Mouse (Mus musculus): ENCODE data around the gene Zfp329. TPM values are rescaled to one million over a fixed set of nuclear protein-coding genes. Genes with fewer than 3 reads are reported as not detected.
A peak's percentile ranks its signal among the peaks of the same experiment; 100 is the strongest.

Gene Zfp329
- polyA plus RNA-seq, 1 experiment from 2014 or later: 14.6 TPM

DNA sequence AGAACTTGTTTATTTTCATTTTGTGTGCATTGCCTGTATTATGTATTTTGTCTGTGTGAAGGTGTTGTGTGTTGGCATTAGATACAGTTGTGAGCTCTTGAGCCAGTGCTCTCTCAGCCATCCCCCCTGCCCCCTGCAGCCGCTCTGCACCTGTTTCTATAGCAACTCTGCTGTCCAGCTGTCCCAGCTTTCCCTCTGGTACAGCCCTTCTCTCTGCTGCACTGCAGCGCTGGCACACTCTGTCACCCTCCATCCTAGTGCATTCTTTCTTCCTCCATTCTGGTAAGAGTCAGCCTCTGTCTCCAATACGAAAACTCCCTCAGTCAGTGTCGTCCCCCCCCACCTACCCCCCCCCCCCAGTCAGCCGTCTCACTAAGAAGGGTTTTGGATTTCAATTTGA lies 30.6 kb downstream of the Zfp329 start:
- Histone ChIP-seq H3K27ac (no peak overlapping the region), H3K4me1 (no peaks in the 10 kb centered on the region), H3K9me3 (no peaks in the 10 kb centered on the region), H3K27me3 (no peaks in the 10 kb centered on the region), H3K9ac (no peak overlapping the region), H3K4me3 (no peak overlapping the region), H3K4me2 (no peak overlapping the region), H3K36me3 (no peaks in the 10 kb centered on the region)
- no peak for ATAC-seq (ENCODE audit: insufficient number of reproducible peaks, low FRiP score, low TSS enrichment, low read depth)
- 35% methylated on average over 5 of the region's 5 CpGs for WGBS

DNA sequence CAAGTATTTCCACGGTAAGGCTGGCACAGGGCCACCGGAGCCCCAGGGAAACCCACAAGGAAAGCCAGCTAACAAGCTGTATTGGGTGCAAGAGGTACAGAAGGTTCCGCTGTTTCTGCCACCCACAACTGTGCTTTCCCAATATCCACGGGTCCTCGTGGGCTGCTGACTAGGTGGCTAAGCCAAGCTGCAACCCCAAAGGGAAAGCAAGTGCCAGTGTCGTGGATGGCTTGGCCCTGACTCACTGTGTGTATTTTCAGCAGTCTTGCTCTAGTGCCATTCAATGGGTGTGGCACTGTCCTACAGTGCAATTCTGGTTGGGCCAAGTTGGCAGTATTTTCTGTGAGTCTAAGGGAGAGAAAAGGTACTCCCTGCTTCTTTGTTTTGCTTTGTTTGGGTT lies 31.3 kb downstream of the Zfp329 start:
- Histone ChIP-seq H3K4me2 (no peak overlapping the region), H3K9ac (no peak overlapping the region), H3K4me3 (no peak overlapping the region), H3K9me3 (no peaks in the 10 kb centered on the region), H3K4me1 (no peaks in the 10 kb centered on the region), H3K27ac (no peak overlapping the region), H3K27me3 (no peaks in the 10 kb centered on the region), H3K36me3 (no peaks in the 10 kb centered on the region)
- 71% methylated on average over 6 of the region's 6 CpGs for WGBS
- ATAC-seq (ENCODE audit: insufficient number of reproducible peaks, low FRiP score, low TSS enrichment, low read depth): no peak

DNA sequence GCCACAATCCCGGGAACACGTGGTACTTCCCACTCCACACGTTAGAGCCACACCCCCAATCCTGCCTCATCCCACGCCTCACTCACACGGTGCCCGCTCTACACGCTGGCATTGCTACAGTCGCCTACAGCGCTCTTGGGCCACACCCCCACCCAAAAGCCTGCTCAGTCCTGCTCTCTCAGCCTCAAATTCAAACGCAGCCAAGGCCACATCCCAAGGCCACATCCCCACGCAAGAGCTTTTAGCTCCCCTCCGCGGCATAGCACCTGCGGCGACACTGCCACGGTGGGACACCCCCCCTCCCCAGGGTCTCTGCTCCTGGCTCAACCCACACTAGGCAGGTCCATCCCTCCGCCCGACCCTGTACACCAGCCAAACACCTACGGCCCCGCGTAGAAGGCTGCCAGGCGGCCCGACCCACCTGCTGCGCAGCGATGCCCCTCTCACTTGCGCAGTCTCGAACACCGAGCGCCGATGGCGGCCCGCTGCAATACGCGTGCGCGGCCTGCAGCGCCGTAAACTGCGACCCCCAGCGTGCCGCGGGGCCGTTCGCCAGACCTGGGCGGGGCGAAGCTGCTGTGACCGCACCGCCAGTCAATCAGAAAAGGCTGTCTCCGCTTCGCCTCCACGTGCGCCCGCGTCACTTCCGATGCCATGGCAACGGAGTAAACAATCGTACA lies 38.4 kb downstream of the Zfp329 start:
- peak; percentile 90 for ATAC-seq (ENCODE audit: insufficient number of reproducible peaks, low FRiP score, low TSS enrichment, low read depth)
- Histone ChIP-seq H3K4me3 (peak overlapping the region; percentile 67), H3K4me1 (peaks cover 12% of the 10 kb centered on the region), H3K9ac (peak overlapping the region; percentile 76), H3K27me3 (no peaks in the 10 kb centered on the region), H3K36me3 (peaks cover 2% of the 10 kb centered on the region), H3K4me2 (peak overlapping the region; percentile 97), H3K9me3 (no peaks in the 10 kb centered on the region), H3K27ac (0 out of 2 replicates have a peak overlapping the region, but pooled peaks have one; percentile 27)
- WGBS: under 1% methylated on average over 55 of the region's 57 CpGs

DNA sequence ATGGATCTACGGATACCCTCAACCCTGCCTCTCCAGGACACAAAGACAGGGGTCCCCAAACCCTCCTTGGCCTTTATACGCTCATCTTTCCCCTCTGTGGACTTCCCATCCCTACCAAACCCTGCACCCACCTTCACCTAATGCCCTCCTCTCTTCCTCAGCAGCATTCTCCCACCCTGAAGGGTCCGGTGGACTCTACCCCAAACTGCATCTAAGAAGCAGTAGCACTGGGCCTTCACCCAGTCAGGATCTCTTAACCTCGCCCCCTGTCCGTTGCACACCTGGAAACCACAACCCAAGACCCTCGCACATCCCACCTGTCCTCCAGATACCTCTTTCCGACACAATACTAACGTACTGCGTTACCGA lies 38.9 kb downstream of the Zfp329 start:
- peaks cover 12% of the 10 kb centered on the region for H3K4me1 ChIP-seq
- H3K9me3 ChIP-seq: no peaks in the 10 kb centered on the region
- peak overlapping the region; percentile 97 for H3K4me2 ChIP-seq
- no peaks in the 10 kb centered on the region for H3K27me3 ChIP-seq
- ATAC-seq (ENCODE audit: insufficient number of reproducible peaks, low FRiP score, low TSS enrichment, low read depth): no peak
- 19% methylated on average over 10 of the region's 10 CpGs for WGBS
- peak overlapping the region; percentile 76; the same call in 1 of the 2 replicates for H3K9ac ChIP-seq
- no peak overlapping the region for H3K27ac ChIP-seq
- H3K4me3 ChIP-seq: peak overlapping the region; percentile 67
- peaks cover 7% of the 10 kb centered on the region for H3K36me3 ChIP-seq

DNA sequence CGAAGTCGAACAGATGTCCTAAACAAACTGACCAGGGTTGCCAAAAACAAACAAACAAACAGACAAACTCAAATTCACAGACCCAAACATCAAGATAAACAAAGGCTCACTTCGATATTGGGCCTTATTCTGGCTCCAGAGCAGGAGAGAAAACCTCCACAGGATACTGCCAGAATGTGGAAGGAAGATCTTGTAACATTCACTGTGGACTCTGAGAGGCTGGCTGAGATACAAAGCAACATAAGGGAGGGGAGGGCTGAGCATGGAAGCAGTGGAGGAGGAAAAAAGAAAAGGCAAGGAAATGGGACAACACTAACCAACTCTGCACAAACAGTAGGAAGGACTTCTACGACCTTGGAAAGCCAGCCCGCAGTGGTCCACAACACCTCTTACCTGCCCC lies 39.5 kb downstream of the Zfp329 start:
- Histone ChIP-seq H3K36me3 (peaks cover 13% of the 10 kb centered on the region), H3K9ac (no peak overlapping the region), H3K4me1 (peaks cover 12% of the 10 kb centered on the region), H3K9me3 (no peaks in the 10 kb centered on the region), H3K4me3 (peak overlapping the region; percentile 67; the same call in 1 of the 2 replicates), H3K27me3 (no peaks in the 10 kb centered on the region), H3K27ac (no peak overlapping the region), H3K4me2 (peak overlapping the region; percentile 97; the same call in 1 of the 2 replicates)
- no peak for ATAC-seq (ENCODE audit: insufficient number of reproducible peaks, low FRiP score, low TSS enrichment, low read depth)
- 90% methylated on average over 5 of the region's 5 CpGs for WGBS

DNA sequence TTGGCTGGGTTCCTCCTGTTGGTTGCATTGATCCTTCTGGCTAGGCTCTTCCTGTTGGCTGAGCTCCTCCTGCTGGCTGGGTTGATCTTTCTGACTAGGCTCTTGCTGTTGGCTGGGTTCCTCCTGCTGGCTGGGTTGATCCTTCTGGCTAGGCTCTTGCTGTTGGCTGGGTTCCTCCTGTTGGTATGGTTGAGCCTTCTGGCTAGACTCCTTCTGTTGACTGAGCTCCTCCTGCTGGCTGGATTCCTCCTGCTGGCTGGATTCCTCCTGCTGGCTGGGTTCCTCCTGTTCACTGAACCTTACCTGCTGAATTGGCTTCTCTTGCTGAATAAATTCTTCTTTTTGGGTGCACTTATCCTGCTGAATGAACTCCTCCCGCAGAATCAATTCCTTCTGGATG lies 44.1 kb downstream of the Zfp329 start:
- 90% methylated on average over 1 of the region's 1 CpGs for WGBS
- no peak overlapping the region for H3K27ac ChIP-seq
- H3K4me3 ChIP-seq: no peak overlapping the region
- no peak overlapping the region for H3K9ac ChIP-seq
- peaks cover 6% of the 10 kb centered on the region for H3K4me1 ChIP-seq
- peaks cover 51% of the 10 kb centered on the region for H3K36me3 ChIP-seq
- no peak overlapping the region for H3K4me2 ChIP-seq
- no peak for ATAC-seq (ENCODE audit: insufficient number of reproducible peaks, low FRiP score, low TSS enrichment, low read depth)
- H3K27me3 ChIP-seq: no peaks in the 10 kb centered on the region
- no peaks in the 10 kb centered on the region for H3K9me3 ChIP-seq

DNA sequence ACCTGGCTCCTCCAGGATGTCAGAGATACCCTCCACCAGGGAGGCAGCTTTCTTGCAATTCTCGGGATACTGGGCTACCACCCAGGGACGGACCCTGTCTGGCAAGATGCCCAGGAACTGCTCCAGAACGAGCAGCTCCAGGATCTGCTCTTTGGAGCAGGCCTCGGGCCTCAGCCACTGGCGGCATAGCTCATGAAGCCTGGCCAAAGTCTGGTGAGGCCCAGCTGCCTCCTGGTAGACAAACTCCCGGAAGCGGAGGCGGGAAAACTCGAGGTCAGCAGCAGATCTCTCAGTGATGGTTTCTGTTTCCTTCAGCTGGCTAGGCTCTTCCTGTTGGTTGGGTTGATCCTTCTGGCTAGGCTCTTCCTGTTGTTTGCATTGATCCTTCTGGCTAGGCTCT lies 44.5 kb downstream of the Zfp329 start:
- 0 out of 2 replicates have a peak, but pooled peaks cover under 1% of the 10 kb centered on the region for H3K4me1 ChIP-seq
- WGBS: 91% methylated on average over 9 of the region's 9 CpGs
- no peaks in the 10 kb centered on the region for H3K27me3 ChIP-seq
- no peaks in the 10 kb centered on the region for H3K9me3 ChIP-seq
- no peak overlapping the region for H3K4me2 ChIP-seq
- no peak overlapping the region for H3K27ac ChIP-seq
- no peak overlapping the region for H3K9ac ChIP-seq
- H3K4me3 ChIP-seq: no peak overlapping the region
- peaks cover 56% of the 10 kb centered on the region for H3K36me3 ChIP-seq
- ATAC-seq (ENCODE audit: insufficient number of reproducible peaks, low FRiP score, low TSS enrichment, low read depth): no peak

Other genes with a start within 250 kb of the Zfp329 start
- gene Vmn2r53, start 210.1 kb downstream of the Zfp329 start, polyA plus RNA-seq (2015; fragmentation: Nextera tagmentation; extraction: Ambion mirVana): 0.01 TPM in 1 of 2 replicates, not detected in the other
- not detected in 2 replicates for gene Vmn2r54, start 178.5 kb downstream of the Zfp329 start, polyA plus RNA-seq (2015; fragmentation: Nextera tagmentation; extraction: Ambion mirVana)
- not detected in 2 replicates for gene Vmn2r55, start 133.9 kb downstream of the Zfp329 start, polyA plus RNA-seq (2015; fragmentation: Nextera tagmentation; extraction: Ambion mirVana)
- not detected in 2 replicates for gene Vmn2r56, start 83.9 kb downstream of the Zfp329 start, polyA plus RNA-seq (2015; fragmentation: Nextera tagmentation; extraction: Ambion mirVana)
- 9.0 and 10.0 TPM in 2 replicates for gene Zscan18, start 15.2 kb downstream of the Zfp329 start, polyA plus RNA-seq (2015; fragmentation: Nextera tagmentation; extraction: Ambion mirVana)
- gene Zfp110, start 15.9 kb upstream of the Zfp329 start, polyA plus RNA-seq (2015; fragmentation: Nextera tagmentation; extraction: Ambion mirVana): 40.7 and 41.2 TPM in 2 replicates
- 4.5 and 4.9 TPM in 2 replicates for gene Zfp128, start 62.3 kb upstream of the Zfp329 start, polyA plus RNA-seq (2015; fragmentation: Nextera tagmentation; extraction: Ambion mirVana)
- gene Zscan22, start 79.0 kb upstream of the Zfp329 start, polyA plus RNA-seq (2015; fragmentation: Nextera tagmentation; extraction: Ambion mirVana): 17.3 and 17.7 TPM in 2 replicates
- gene Rps5, start 103.4 kb upstream of the Zfp329 start, polyA plus RNA-seq (2015; fragmentation: Nextera tagmentation; extraction: Ambion mirVana): 887 and 1,056 TPM in 2 replicates
- 1.9 and 3.0 TPM in 2 replicates for gene Rnf225, start 108.6 kb upstream of the Zfp329 start, polyA plus RNA-seq (2015; fragmentation: Nextera tagmentation; extraction: Ambion mirVana)
- gene Zfp324, start 147.0 kb upstream of the Zfp329 start, polyA plus RNA-seq (2015; fragmentation: Nextera tagmentation; extraction: Ambion mirVana): 13.3 and 13.5 TPM in 2 replicates
- gene Zfp446, start 159.0 kb upstream of the Zfp329 start, polyA plus RNA-seq (2015; fragmentation: Nextera tagmentation; extraction: Ambion mirVana): 7.4 and 7.8 TPM in 2 replicates
- gene Slc27a5, start 179.3 kb upstream of the Zfp329 start, polyA plus RNA-seq (2015; fragmentation: Nextera tagmentation; extraction: Ambion mirVana): 0.07 and 0.20 TPM in 2 replicates
- 189 and 243 TPM in 2 replicates for gene Trim28, start 180.3 kb upstream of the Zfp329 start, polyA plus RNA-seq (2015; fragmentation: Nextera tagmentation; extraction: Ambion mirVana)
- gene Zbtb45, start 191.2 kb upstream of the Zfp329 start, polyA plus RNA-seq (2015; fragmentation: Nextera tagmentation; extraction: Ambion mirVana): 23.7 and 25.2 TPM in 2 replicates
- gene Chmp2a, start 215.9 kb upstream of the Zfp329 start, polyA plus RNA-seq (2015; fragmentation: Nextera tagmentation; extraction: Ambion mirVana): 179 and 185 TPM in 2 replicates
- 102 and 104 TPM in 2 replicates for gene Ube2m, start 219.4 kb upstream of the Zfp329 start, polyA plus RNA-seq (2015; fragmentation: Nextera tagmentation; extraction: Ambion mirVana)
- gene Mzf1, start 235.9 kb upstream of the Zfp329 start, polyA plus RNA-seq (2015; fragmentation: Nextera tagmentation; extraction: Ambion mirVana): 2.5 and 3.7 TPM in 2 replicates